Mouse (Mus musculus) kidney, embryonic 16.5 days (tissue): ENCODE results near the gene Brinp1. TPM values are rescaled to one million over a fixed set of nuclear protein-coding genes. Genes with fewer than 3 reads are reported as not detected.

ENCODE experiments used
- ATAC-seq: fragments of 200-750 bp; cut with Nextera tagmentation; 2 replicates; pipeline ENCODE4 v1.8.0; 2017; ENCODE audit warnings: moderate TSS enrichment; ENCODE audit not compliant: low FRiP score, low TSS enrichment
- H3K27ac ChIP-seq: fragments of 300-500 bp; sonication (generic); 2 replicates; pipeline ENCODE4 v1.5.1; 2014; ENCODE audit warnings: low read length
- H3K27me3 ChIP-seq: fragments of 300-500 bp; sonication (generic); 2 replicates; pipeline ENCODE4 v1.6.1; 2014; ENCODE audit warnings: low read length, control low read depth, mixed read lengths; ENCODE audit not compliant: insufficient read depth
- H3K36me3 ChIP-seq: fragments of 300-500 bp; sonication (generic); 2 replicates; pipeline ENCODE4 v1.6.1; 2014; ENCODE audit warnings: low read length, control low read depth, mixed read lengths; ENCODE audit not compliant: insufficient read depth
- H3K4me1 ChIP-seq: fragments of 300-500 bp; sonication (generic); 2 replicates; pipeline ENCODE4 v1.6.1; 2014; ENCODE audit warnings: low read length, control low read depth, mixed read lengths; ENCODE audit not compliant: insufficient read depth
- H3K4me2 ChIP-seq: fragments of 300-500 bp; sonication (generic); replicated peaks from 2 replicates; pipeline ENCODE4 v1.6.1; 2014; ENCODE audit warnings: low read depth, low read length
- H3K4me3 ChIP-seq: fragments of 300-500 bp; sonication (generic); 2 replicates; pipeline ENCODE4 v1.5.1; 2014; ENCODE audit warnings: mild to moderate bottlenecking, low read length
- H3K9ac ChIP-seq: fragments of 300-500 bp; sonication (generic); replicated peaks from 2 replicates; pipeline ENCODE4 v1.6.1; 2014; ENCODE audit warnings: low read length
- H3K9me3 ChIP-seq: fragments of 300-500 bp; sonication (generic); 2 replicates; pipeline ENCODE4 v1.6.1; 2016; ENCODE audit warnings: low read length, control low read depth
- WGBS: fragments of 180-500 bp; shearing (Covaris S2); extraction: QIAGEN DNeasy Blood & Tissue Kit; methylation state at CpG from one replicate; pipeline ENCODE4 v1.1.7; 2014; 5-methylcytosine and 5-hydroxymethylcytosine counted together
- polyA plus RNA-seq: library from polyadenylated mRNA; unstranded; fragments of >200 nt; fragmentation: Nextera tagmentation; extraction: Ambion mirVana; gene quantifications from 2 replicates; pipeline ENCODE4 v1.2.1, GENCODE M21; 2015

Gene Brinp1
- polyA plus RNA-seq, result 5.5 and 6.4 TPM in 2 replicates

- Histone ChIP-seq H3K4me3 (peak within 1 kb of the TSS; percentile 59), H3K4me2 (peak within 1 kb of the TSS; percentile 87), H3K27ac (no peak within 1 kb of the TSS), H3K9ac (peak within 1 kb of the TSS; percentile 59), H3K4me1 (peaks cover 13% of the 10 kb centered on the region), H3K36me3 (no peaks in the 10 kb centered on the region), H3K9me3 (no peaks in the 10 kb centered on the region), H3K27me3 (peaks cover 23% of the 10 kb centered on the region)
- under 1% methylated on average over 33 of the region's 33 CpGs for WGBS
- ATAC-seq, result peak; percentile 96
Measured at GRCm38 (mm10) chr4:68954322-68954901, at the start of gene Brinp1. Brinp1 (minus strand) TSS chr4:68954397.

- H3K27ac ChIP-seq, result no peak overlapping the region
- peaks cover 17% of the 10 kb centered on the region for H3K27me3 ChIP-seq
- H3K4me3 ChIP-seq, result no peak overlapping the region
- H3K9ac ChIP-seq, result no peak overlapping the region
- no peaks in the 10 kb centered on the region for H3K36me3 ChIP-seq
- no peaks in the 10 kb centered on the region for H3K9me3 ChIP-seq
- ATAC-seq, result no peak
- WGBS, result 73% methylated on average over 2 of the region's 2 CpGs
- no peak overlapping the region for H3K4me2 ChIP-seq
- H3K4me1 ChIP-seq, result peaks cover 13% of the 10 kb centered on the region
Measured at GRCm38 (mm10) chr4:68957265-68957664, 3.1 kb upstream of the Brinp1 start.

- no peak for ATAC-seq
- Histone ChIP-seq H3K4me1 (peaks cover 13% of the 10 kb centered on the region), H3K36me3 (no peaks in the 10 kb centered on the region), H3K27ac (no peak overlapping the region), H3K4me3 (no peak overlapping the region), H3K9ac (no peak overlapping the region), H3K9me3 (no peaks in the 10 kb centered on the region), H3K27me3 (peaks cover 23% of the 10 kb centered on the region), H3K4me2 (no peak overlapping the region)
- WGBS, result 4% methylated on average over 4 of the region's 4 CpGs
Measured at GRCm38 (mm10) chr4:68955621-68956020, 1.4 kb upstream of the Brinp1 start.

- Histone ChIP-seq H3K4me2 (peak overlapping the region; percentile 87), H3K36me3 (no peaks in the 10 kb centered on the region), H3K9me3 (no peaks in the 10 kb centered on the region), H3K4me3 (peak overlapping the region; percentile 59), H3K27me3 (peaks cover 23% of the 10 kb centered on the region), H3K9ac (peak overlapping the region; percentile 59), H3K4me1 (peaks cover 13% of the 10 kb centered on the region), H3K27ac (no peak overlapping the region)
- ATAC-seq, result peak; percentile 43
- WGBS, result under 1% methylated on average over 40 of the region's 40 CpGs
Measured at GRCm38 (mm10) chr4:68953667-68954321, 403 bp downstream of the Brinp1 start.

- Histone ChIP-seq H3K36me3 (no peaks in the 10 kb centered on the region), H3K27ac (no peak overlapping the region), H3K27me3 (peaks cover 23% of the 10 kb centered on the region), H3K4me3 (peak overlapping the region; percentile 59), H3K9ac (no peak overlapping the region), H3K4me2 (peak overlapping the region; percentile 87), H3K4me1 (peaks cover 13% of the 10 kb centered on the region), H3K9me3 (no peaks in the 10 kb centered on the region)
- 13% methylated on average over 8 of the region's 8 CpGs for WGBS
- peak; percentile 22; the same call in 1 of the 2 replicates for ATAC-seq
Measured at GRCm38 (mm10) chr4:68953131-68953551, 1.1 kb downstream of the Brinp1 start.

GRCm38 (mm10) chr4:68950556-68950955 is 3.6 kb downstream of the Brinp1 start:
- 10% methylated on average over 2 of the region's 2 CpGs for WGBS
- Histone ChIP-seq H3K4me3 (no peak overlapping the region), H3K9me3 (no peaks in the 10 kb centered on the region), H3K9ac (no peak overlapping the region), H3K27ac (no peak overlapping the region), H3K36me3 (no peaks in the 10 kb centered on the region), H3K4me2 (no peak overlapping the region), H3K27me3 (peaks cover 23% of the 10 kb centered on the region), H3K4me1 (peaks cover 13% of the 10 kb centered on the region)
- no peak for ATAC-seq

- no peak for ATAC-seq
- 91% methylated on average over 2 of the region's 2 CpGs for WGBS
Measured at GRCm38 (mm10) chr4:68942938-68943337, 11.3 kb downstream of the Brinp1 start.

GRCm38 (mm10) chr4:68930022-68930421 is 24.2 kb downstream of the Brinp1 start:
- no peak overlapping the region for H3K9ac ChIP-seq
- no peak overlapping the region for H3K4me2 ChIP-seq
- H3K9me3 ChIP-seq, result no peaks in the 10 kb centered on the region
- H3K27ac ChIP-seq, result no peak overlapping the region
- no peak overlapping the region for H3K4me3 ChIP-seq
- no peak for ATAC-seq
- H3K36me3 ChIP-seq, result no peaks in the 10 kb centered on the region
- no peaks in the 10 kb centered on the region for H3K27me3 ChIP-seq
- H3K4me1 ChIP-seq, result no peaks in the 10 kb centered on the region
- 74% methylated on average over 3 of the region's 3 CpGs for WGBS

More at GRCm38 (mm10) chr4:68942938-68943337, 11.3 kb downstream of the Brinp1 start:
- Histone ChIP-seq H3K36me3 (no peaks in the 10 kb centered on the region), H3K27me3 (no peaks in the 10 kb centered on the region), H3K4me2 (no peak overlapping the region), H3K4me3 (no peak overlapping the region), H3K4me1 (no peaks in the 10 kb centered on the region), H3K9ac (no peak overlapping the region), H3K9me3 (no peaks in the 10 kb centered on the region), H3K27ac (no peak overlapping the region)

- Histone ChIP-seq H3K9me3 (no peaks in the 10 kb centered on the region), H3K4me3 (no peak overlapping the region), H3K27me3 (no peaks in the 10 kb centered on the region), H3K4me2 (no peak overlapping the region), H3K4me1 (no peaks in the 10 kb centered on the region), H3K36me3 (no peaks in the 10 kb centered on the region), H3K9ac (no peak overlapping the region), H3K27ac (no peak overlapping the region)
- 74% methylated on average over 2 of the region's 2 CpGs for WGBS
- ATAC-seq, result no peak
Measured at GRCm38 (mm10) chr4:68926091-68926490, 28.1 kb downstream of the Brinp1 start.

- no peaks in the 10 kb centered on the region for H3K27me3 ChIP-seq
- H3K4me2 ChIP-seq, result no peak overlapping the region
- no peak for ATAC-seq
- no peaks in the 10 kb centered on the region for H3K36me3 ChIP-seq
- H3K4me1 ChIP-seq, result no peaks in the 10 kb centered on the region
- H3K9me3 ChIP-seq, result no peaks in the 10 kb centered on the region
- H3K27ac ChIP-seq, result no peak overlapping the region
- H3K9ac ChIP-seq, result no peak overlapping the region
- 72% methylated on average over 1 of the region's 1 CpGs for WGBS
- no peak overlapping the region for H3K4me3 ChIP-seq
Measured at GRCm38 (mm10) chr4:68922944-68923343, 31.3 kb downstream of the Brinp1 start.
